Mouse (Mus musculus): ENCODE results near the gene Gm11034. TPM values are rescaled to one million over a fixed set of nuclear protein-coding genes. Genes with fewer than 3 reads are reported as not detected.

The Gm11034 gene
- not detected for total RNA-seq (2021)
- long read RNA-seq, experiment 1 = 0 reads
- long read RNA-seq, experiment 2 = 0 reads

- no peak for DNase-seq (ENCODE audit: low spot score in 2 of 2)
These were observed at the start of gene Gm11034 for GRCm38 (mm10) chr8:72213536-72213935. Gene Gm11034, minus strand, starts transcription at chr8:72213636.

GRCm38 (mm10) chr8:72262756-72263155 lies 49.3 kb upstream of the Gm11034 start:
- DNase-seq (ENCODE audit: low spot score in 2 of 2) = no peak

GRCm38 (mm10) chr8:72261872-72262271 lies 48.4 kb upstream of the Gm11034 start:
- no peak for DNase-seq (ENCODE audit: low spot score in 2 of 2)

GRCm38 (mm10) chr8:72261431-72261830 lies 48.0 kb upstream of the Gm11034 start:
- no peak for DNase-seq (ENCODE audit: low spot score in 2 of 2)

- peak in 1 of 2 experiments; percentile 21 for DNase-seq (ENCODE audit: low spot score in 2 of 2)
These were observed 47.6 kb upstream of the Gm11034 start for GRCm38 (mm10) chr8:72261019-72261418.

GRCm38 (mm10) chr8:72260585-72260984 lies 47.1 kb upstream of the Gm11034 start:
- no peak for DNase-seq (ENCODE audit: low spot score in 2 of 2)

- no peak for DNase-seq (ENCODE audit: low spot score in 2 of 2)
These were observed 46.4 kb upstream of the Gm11034 start for GRCm38 (mm10) chr8:72259862-72260261.

GRCm38 (mm10) chr8:72257902-72258238 lies 44.4 kb upstream of the Gm11034 start:
- DNase-seq (ENCODE audit: low spot score in 2 of 2) = no peak

GRCm38 (mm10) chr8:72257171-72257901 lies 43.9 kb upstream of the Gm11034 start:
- DNase-seq (ENCODE audit: low spot score in 2 of 2) = peak in 1 of 2 experiments; percentile 25

GRCm38 (mm10) chr8:72244610-72245009 lies 31.2 kb upstream of the Gm11034 start:
- no peak for DNase-seq (ENCODE audit: low spot score in 2 of 2)

- no peak for DNase-seq (ENCODE audit: low spot score in 2 of 2)
These were observed 28.8 kb upstream of the Gm11034 start for GRCm38 (mm10) chr8:72242226-72242625.

- no peak for DNase-seq (ENCODE audit: low spot score in 2 of 2)
These were observed 27.5 kb upstream of the Gm11034 start for GRCm38 (mm10) chr8:72240951-72241350.

GRCm38 (mm10) chr8:72240403-72240763 lies 26.9 kb upstream of the Gm11034 start:
- DNase-seq (ENCODE audit: low spot score in 2 of 2) = no peak

- DNase-seq (ENCODE audit: low spot score in 2 of 2) = peak; percentile 98
These were observed 26.3 kb upstream of the Gm11034 start, which contains the start of gene Ap1m1 for GRCm38 (mm10) chr8:72239499-72240402. Gene Ap1m1, plus strand, starts transcription at chr8:72240018.

- DNase-seq (ENCODE audit: low spot score in 2 of 2) = no peak
These were observed 9.2 kb upstream of the Gm11034 start for GRCm38 (mm10) chr8:72222656-72223055.

GRCm38 (mm10) chr8:72220758-72221157 lies 7.3 kb upstream of the Gm11034 start:
- no peak for DNase-seq (ENCODE audit: low spot score in 2 of 2)

GRCm38 (mm10) chr8:72219541-72220363 lies 6.3 kb upstream of the Gm11034 start, which contains the start of gene Fam32a:
Gene Fam32a, plus strand, starts transcription at chr8:72219730.
- DNase-seq (ENCODE audit: low spot score in 2 of 2) = peak; percentile 87 to 88

- no peak for DNase-seq (ENCODE audit: low spot score in 2 of 2)
These were observed 5.5 kb upstream of the Gm11034 start for GRCm38 (mm10) chr8:72218781-72219540.

GRCm38 (mm10) chr8:72215871-72216270 lies 2.4 kb upstream of the Gm11034 start:
- no peak for DNase-seq (ENCODE audit: low spot score in 2 of 2)

GRCm38 (mm10) chr8:72215060-72215459 lies 1.6 kb upstream of the Gm11034 start:
- DNase-seq (ENCODE audit: low spot score in 2 of 2) = no peak

Measured in left cerebral cortex, adult 18-20 months (tissue).